Mouse (Mus musculus) kidney, postnatal 14 days (tissue): ENCODE results near the gene Dedd2.

Source experiments
- DNase-seq: peaks from one replicate; pipeline ENCODE4 v3.0.0; 2022; ENCODE audit warnings: mixed read lengths

Gene Dedd2

DNA sequence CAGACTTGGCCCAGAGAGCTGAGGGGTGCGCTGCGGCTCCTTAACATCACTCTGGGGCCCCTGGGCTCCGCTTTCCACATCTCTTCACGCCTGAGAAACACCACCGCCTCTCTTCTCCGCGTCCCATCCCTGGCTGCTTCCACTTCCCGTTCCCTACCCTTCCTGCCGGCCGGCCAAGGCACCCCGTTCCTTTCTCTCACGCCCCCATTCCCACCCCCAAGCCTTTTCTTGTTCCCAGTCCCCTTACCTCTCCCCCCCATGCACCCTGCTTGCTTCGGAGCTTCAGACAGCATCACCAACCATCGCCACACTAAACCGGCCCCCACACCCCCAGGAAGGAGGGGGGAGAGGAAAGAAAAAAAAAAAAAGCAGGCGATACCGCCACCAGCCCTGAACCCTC is 42.1 kb downstream of the Dedd2 start:
- no peak for DNase-seq

DNA sequence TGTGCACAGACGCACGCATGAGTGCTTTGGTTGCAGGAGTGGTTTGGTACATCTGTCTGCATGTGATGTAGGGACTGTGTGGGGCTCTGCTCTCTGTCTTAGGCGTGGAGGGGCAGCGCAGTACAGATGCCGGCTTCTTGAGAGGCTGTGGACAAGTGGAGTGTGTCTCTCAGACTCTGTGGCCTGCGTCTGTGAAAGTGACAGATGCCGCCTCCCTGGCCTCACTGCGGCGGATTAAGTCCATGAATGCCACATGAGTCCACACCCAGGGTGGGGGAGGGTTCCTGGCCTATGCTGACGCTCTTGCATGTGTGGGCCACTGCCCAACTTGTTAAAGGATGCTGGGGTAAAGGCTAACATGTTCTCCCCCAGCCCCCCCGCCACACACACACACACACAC is 46.1 kb downstream of the Dedd2 start:
- no peak for DNase-seq

DNA sequence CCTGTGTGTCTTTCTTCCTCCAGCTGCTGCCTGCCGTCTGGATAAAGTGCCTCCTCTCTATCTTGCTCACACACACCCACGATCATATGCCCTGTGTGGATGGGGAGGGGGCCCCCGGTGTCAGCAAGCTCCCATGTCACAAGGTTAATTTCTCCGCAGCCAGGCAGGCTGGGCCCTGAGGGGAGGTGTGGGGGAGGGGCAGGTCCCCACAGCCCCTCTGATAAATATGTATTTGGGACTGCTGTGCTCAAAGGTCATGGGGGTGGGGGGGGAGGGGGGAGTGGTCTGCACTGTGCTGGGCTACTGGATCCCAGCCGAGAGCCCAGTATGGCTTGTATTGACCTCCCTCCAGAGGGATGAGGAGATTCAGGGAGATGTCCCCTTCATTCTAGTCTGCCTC is 47.7 kb downstream of the Dedd2 start:
- DNase-seq: no peak

DNA sequence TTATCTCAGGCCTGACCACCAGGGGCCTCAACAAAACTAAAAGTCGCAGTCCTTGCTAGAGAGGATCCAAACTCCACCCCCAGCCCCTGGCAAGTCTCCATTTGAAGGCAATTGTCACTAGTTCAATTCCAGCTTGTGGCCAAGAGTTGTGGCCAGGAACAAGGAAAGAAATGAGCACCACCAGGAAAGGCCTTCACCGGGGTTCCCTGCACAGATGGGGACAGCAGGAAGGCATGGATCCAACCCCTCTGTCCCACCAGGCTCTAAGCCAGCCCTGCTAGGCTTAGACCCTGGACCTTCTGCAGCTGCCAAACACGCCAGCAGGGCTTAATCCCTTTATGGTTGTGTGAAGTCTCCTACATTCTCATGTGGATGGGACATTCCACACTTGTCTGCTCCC is 49.8 kb downstream of the Dedd2 start:
- DNase-seq: no peak

DNA sequence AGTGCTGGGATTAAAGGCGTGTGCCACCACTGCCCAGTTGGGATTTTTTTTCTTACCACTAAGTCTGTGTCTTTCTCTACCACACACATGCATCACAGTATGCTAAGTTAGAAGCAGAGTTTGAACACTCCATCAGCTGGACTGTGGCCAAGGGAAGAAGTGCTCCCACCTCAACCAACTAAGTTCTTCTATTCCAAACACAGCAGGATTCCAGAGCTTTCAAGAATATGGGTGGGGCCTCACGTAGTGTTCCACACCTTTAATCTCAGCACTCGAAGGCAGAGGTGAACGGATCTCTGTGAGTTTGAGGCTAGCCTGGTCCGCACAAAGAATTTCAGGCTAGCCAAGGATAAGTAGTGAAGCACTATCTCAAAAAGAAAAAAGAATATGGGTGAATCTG is 54.3 kb downstream of the Dedd2 start:
- no peak for DNase-seq

DNA sequence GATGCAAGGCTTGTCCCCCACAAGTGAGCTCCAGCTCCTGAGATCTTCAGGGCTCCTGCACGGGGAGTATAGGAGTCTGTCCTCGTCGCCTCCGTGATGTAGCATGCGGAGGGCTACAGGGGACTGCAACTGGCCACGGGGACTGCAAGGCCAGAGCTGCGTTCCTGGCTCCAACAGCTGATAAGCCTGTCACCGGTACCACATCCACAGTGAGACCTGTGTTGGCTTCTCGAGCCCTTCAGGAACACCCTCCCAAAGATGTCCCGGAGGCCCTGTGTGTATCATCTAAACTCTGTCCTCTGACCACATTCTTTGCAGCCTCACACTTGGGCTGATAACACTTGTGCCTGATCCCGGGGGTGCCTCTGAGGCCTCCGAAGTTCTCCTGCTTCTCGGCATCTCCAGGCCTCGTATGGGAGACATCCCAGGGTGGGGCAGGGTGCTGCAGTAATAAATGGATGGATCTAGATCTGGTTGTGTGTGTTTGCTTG is 64.2 kb downstream of the Dedd2 start:
- DNase-seq: no peak

DNA sequence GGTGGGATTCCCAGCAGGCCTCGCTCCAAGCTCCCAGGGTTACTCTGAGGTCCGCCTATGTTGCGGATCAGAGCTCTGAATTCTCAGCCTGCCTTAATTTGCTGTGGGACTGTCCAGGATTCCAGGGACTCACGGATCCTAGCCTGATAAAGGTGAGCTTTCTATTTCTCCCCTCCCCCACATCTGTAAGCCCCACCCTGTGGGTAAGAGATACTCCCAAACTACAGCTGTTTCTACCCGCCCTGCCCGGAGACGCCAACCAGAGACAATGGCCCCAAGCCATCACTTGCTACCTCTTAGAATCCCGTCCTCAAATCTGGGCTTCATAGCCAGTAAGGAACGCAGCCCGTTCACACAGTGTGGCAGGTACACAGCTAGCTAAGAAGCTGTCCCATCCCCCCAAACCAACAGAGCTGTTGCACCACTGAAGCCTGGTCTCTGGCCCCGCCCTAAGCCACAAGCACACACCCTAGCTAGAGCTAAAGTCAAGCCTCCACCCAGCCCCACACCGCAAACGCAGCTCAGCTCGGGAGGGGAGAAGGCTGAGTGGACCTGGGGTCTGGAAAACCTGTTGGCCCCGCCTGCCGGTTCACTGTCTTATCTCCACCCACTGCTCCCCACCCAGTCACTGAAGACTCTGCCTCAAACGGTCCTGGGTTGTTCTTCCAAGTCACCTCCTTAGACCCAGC is 64.8 kb downstream of the Dedd2 start:
- no peak for DNase-seq

DNA sequence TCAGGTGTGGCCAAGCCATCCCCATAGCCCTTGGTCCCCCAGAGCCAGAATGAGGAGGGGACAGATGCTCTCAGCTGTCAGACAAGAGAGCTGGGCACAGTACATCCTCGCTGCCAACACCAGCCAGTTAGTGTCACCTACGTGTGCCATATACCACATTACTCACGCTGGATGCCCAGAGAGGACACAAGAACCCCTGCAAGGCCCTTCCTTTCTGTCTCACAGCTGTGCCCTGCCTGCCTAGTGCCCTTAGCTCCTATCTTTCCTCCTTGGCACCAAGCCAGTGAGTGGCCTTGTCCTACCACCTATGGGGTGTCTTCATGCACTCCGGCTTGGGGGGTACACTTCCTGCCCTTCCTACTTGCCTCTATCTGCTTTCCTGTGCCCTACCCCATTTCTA is 65.8 kb downstream of the Dedd2 start:
- DNase-seq: no peak

DNA sequence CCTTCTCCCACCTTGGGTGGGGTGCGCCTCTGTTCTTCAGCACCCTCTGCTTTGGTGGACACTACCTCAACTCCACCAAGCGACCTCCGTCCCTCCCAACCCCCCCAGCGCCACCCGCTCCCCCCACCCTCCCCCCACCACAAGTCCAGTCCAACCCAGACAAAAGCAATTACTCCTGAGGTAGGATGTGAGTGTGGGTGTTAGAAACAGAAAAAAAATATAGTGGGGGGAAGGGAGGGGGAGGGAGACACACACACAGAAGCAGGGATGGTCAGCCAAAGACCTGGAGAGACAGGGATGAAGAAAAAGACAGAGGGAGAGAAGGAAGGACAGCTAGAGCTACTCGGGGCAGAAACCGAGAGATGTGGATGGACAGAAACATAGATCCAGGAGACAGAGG is 66.6 kb downstream of the Dedd2 start:
- no peak for DNase-seq

DNA sequence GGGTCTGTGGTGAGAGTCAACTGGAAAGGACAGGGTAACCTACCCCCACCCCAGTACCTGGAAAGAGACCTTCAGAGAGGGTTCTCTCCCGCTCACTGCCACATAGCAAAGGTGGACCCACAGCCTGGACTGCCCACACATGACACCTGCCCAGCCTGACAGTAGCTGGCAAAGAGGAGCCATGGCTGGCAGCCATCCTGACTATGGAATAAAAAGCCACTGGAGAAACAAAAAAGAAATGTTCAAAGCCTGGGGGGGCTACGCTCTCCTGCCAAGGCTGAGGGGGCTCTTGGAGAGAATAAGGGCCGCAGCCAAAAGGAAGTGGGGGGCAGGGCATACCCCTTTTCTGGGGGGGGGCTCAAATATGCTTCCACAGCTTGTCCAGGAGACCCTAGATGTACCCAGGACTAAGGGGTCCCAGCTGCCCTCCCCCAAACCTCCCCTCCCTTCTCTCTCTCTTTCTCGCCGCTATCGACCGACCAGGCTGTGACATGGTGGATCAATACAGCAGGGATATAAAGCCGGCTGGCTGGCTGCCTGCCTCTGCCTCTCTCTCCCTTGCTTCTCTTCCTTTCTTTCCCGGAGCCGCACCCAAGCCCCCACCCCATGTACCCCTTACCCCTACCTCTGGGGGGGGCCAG is 68.4 kb downstream of the Dedd2 start:
- no peak for DNase-seq

DNA sequence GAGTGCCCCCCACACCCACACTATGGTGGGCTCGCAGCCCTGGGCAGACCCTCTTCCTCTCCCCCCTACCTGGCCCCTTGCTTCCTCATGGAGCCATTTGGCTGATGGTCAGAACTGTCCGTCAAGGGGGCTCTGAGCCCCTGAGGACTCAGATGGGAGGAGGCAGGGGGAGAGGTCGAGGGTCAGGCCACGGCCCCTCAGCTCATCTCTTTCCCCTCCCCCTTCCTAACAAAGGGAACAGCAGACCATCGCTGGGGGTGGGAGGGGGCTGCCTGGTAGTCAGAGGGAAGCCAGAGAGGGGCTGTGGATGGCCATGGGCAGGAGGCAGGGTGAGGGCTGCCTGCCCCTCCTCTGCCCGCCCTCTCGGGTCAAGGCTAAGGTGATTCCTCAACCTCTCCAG is 69.4 kb downstream of the Dedd2 start:
- no peak for DNase-seq

DNA sequence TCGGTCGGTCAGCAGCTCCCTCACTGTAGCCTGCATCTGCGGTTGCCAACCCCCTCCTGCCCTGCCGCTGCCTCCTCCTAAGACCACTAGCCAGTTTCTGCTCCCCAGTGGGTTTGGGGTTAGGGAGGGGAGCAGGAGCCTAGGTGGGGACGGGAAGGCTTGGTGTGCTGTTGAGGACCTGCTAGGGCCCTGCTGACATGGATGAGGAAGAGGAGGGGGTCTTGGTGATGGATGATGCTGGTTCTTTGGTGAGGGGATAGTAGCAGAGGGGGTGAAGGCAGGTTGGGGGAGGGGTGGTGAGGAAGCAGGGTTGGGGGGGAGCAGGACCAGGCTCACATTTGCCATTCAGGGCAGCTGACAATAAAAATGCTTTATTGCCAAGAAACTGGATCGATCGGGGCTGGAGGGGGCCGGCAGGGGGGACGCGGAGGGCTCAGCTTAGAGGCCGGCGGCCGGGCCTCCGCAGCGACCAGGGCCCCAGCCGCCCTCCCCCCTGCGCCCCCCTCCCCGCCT is 70.2 kb downstream of the Dedd2 start:
- no peak for DNase-seq
